Comparison of ENCODE assay signal across 8 mouse cellular contexts in genomic region chr3:107630682-107631522, GRCm38 (mm10). TPM values are rescaled to one million over a fixed set of nuclear protein-coding genes. Genes with fewer than 3 reads are reported as not detected.
DNase-seq lines count a peak whose midpoint lies in the region; ATAC-seq and TF ChIP-seq lines count a peak whose summit lies in the region.

TSS of gene Gm10961 (plus strand) at chr3:107631322.

- TF ChIP-seq POLR2A in olfactory bulb, adult 2 months (IDR thresholded peaks at IDR 0.05; ENCODE audit: insufficient read depth, low read depth, low read length), result no peak

- H3K4me2 ChIP-seq in embryonic facial prominence, embryonic 12.5 days (replicated peaks), result peak within 1 kb of the TSS; percentile 68
- H3K4me2 ChIP-seq in heart, embryonic 15.5 days, result peak within 1 kb of the TSS; percentile 81
- H3K4me2 ChIP-seq in liver, embryonic 16.5 days (ENCODE audit: low read depth, low read length), result peak within 1 kb of the TSS; percentile 88

- no peak for TF ChIP-seq CTCF in olfactory bulb, adult 2 months (IDR thresholded peaks at IDR 0.05; ENCODE audit: insufficient read depth, low read depth, low read length)

- H3K4me3 ChIP-seq in embryonic facial prominence, embryonic 12.5 days, result peak within 1 kb of the TSS; percentile 81
- peak within 1 kb of the TSS; percentile 83 for H3K4me3 ChIP-seq in heart, embryonic 15.5 days
- peak within 1 kb of the TSS; percentile 90 for H3K4me3 ChIP-seq in liver, embryonic 16.5 days (ENCODE audit: low read depth, low read length)
- peak within 1 kb of the TSS; percentile 84 for H3K4me3 ChIP-seq in olfactory bulb, adult 2 months (ENCODE audit: insufficient read depth, low read depth, low read length)

- no peaks in the 10 kb centered on the region for H3K27me3 ChIP-seq in embryonic facial prominence, embryonic 12.5 days
- H3K27me3 ChIP-seq in heart, embryonic 15.5 days, result no peaks in the 10 kb centered on the region
- no peaks in the 10 kb centered on the region for H3K27me3 ChIP-seq in liver, embryonic 16.5 days (ENCODE audit: control insufficient read depth, insufficient read depth, low read depth, low read length)

- H3K9me3 ChIP-seq in embryonic facial prominence, embryonic 12.5 days, result no peaks in the 10 kb centered on the region
- H3K9me3 ChIP-seq in heart, embryonic 15.5 days (replicated peaks), result no peaks in the 10 kb centered on the region
- no peaks in the 10 kb centered on the region for H3K9me3 ChIP-seq in liver, embryonic 16.5 days (replicated peaks; ENCODE audit: control insufficient read depth, low read length)

- H3K36me3 ChIP-seq in embryonic facial prominence, embryonic 12.5 days, result peaks cover 29% of the 10 kb centered on the region
- H3K36me3 ChIP-seq in heart, embryonic 15.5 days, result peaks cover 21% of the 10 kb centered on the region
- peaks cover 4% of the 10 kb centered on the region; the same call in 1 of the 2 replicates for H3K36me3 ChIP-seq in liver, embryonic 16.5 days (ENCODE audit: control insufficient read depth, insufficient read depth)

- peak within 1 kb of the TSS; percentile 93 for H3K27ac ChIP-seq in embryonic facial prominence, embryonic 12.5 days
- peak within 1 kb of the TSS; percentile 92 for H3K27ac ChIP-seq in heart, embryonic 15.5 days
- peak within 1 kb of the TSS; percentile 70 for H3K27ac ChIP-seq in liver, embryonic 16.5 days (ENCODE audit: low read length)
- peak within 1 kb of the TSS; percentile 88 for H3K27ac ChIP-seq in olfactory bulb, adult 2 months (ENCODE audit: insufficient read depth, low read depth, low read length)

- peak; percentile 73 for DNase-seq in cerebellum, adult 9-11 months
- no peak for DNase-seq in cerebellum, adult 8-10 months
- DNase-seq in MEL-GATA-1-ER (ENCODE audit: extremely low read depth, low read depth), result peak; percentile 33
- peak; percentile 76 to 80 for DNase-seq in kidney, postnatal 36 days

- peak within 1 kb of the TSS; percentile 94 for H3K9ac ChIP-seq in embryonic facial prominence, embryonic 12.5 days
- peak within 1 kb of the TSS; percentile 92 for H3K9ac ChIP-seq in heart, embryonic 15.5 days
- peak within 1 kb of the TSS; percentile 94 for H3K9ac ChIP-seq in liver, embryonic 16.5 days (ENCODE audit: low read depth, low read length)

- peak; percentile 85 for ATAC-seq in embryonic facial prominence, embryonic 12.5 days (ENCODE audit: insufficient number of reproducible peaks, insufficient read depth, low FRiP score, low TSS enrichment)
- ATAC-seq in heart, embryonic 15.5 days (replicated peaks; ENCODE audit: insufficient number of reproducible peaks, insufficient read depth, low FRiP score, low read depth), result peak; percentile 77
- peak; percentile 54 for ATAC-seq in liver, embryonic 16.5 days (ENCODE audit: low read depth)

- 1% methylated on average over 48 of the region's 48 CpGs for WGBS in embryonic facial prominence, embryonic 12.5 days
- WGBS in heart, embryonic 15.5 days, result 1% methylated on average over 47 of the region's 48 CpGs
- 2% methylated on average over 47 of the region's 48 CpGs for WGBS in liver, embryonic 16.5 days (ENCODE audit: insufficient replicate concordance)
- WGBS in olfactory bulb, adult 2 months, result under 1% methylated on average over 48 of the region's 48 CpGs

- H3K4me1 ChIP-seq in embryonic facial prominence, embryonic 12.5 days, result peaks cover 10% of the 10 kb centered on the region; the same call in 1 of the 2 replicates
- peaks cover 17% of the 10 kb centered on the region for H3K4me1 ChIP-seq in heart, embryonic 15.5 days (replicated peaks)
- H3K4me1 ChIP-seq in liver, embryonic 16.5 days (ENCODE audit: control insufficient read depth, low read depth, low read length), result peaks cover 3% of the 10 kb centered on the region; the same call in 1 of the 2 replicates
- H3K4me1 ChIP-seq in olfactory bulb, adult 2 months (ENCODE audit: control insufficient read depth, insufficient read depth, low read length), result no peaks in the 10 kb centered on the region

RNA-seq across cellular contexts. Expression of gene Gm10961, which starts in this region (rescaled TPM):
- polyA plus RNA-seq in embryonic facial prominence, embryonic 12.5 days (2016; fragmentation: Nextera tagmentation; extraction: Ambion mirVana), result not detected in 2 replicates
- not detected in 2 replicates for polyA plus RNA-seq in heart, embryonic 15.5 days (2015; fragmentation: Nextera tagmentation; extraction: Ambion mirVana)
- polyA plus RNA-seq in liver, embryonic 16.5 days (2015; fragmentation: Nextera tagmentation; extraction: Ambion mirVana), result not detected in 2 replicates
- polyA plus RNA-seq in olfactory bulb, adult 2 months (2012; ENCODE audit: insufficient read depth, insufficient read length, low replicate concordance, missing spikeins), result not detected in 2 replicates

Comparison
In these comparisons a context has a peak if more than half of its experiments do, and no peak if none do; other contexts are left out.
1. Peak in ATAC-seq, H3K4me3 ChIP-seq, H3K27ac ChIP-seq, H3K9ac ChIP-seq and H3K4me2 ChIP-seq in embryonic facial prominence, embryonic 12.5 days; RNA of the gene not detected or under 1 TPM.
2. Peak in ATAC-seq, H3K4me3 ChIP-seq, H3K27ac ChIP-seq, H3K9ac ChIP-seq and H3K4me2 ChIP-seq in heart, embryonic 15.5 days; RNA of the gene not detected or under 1 TPM.
3. Peak in ATAC-seq, H3K4me3 ChIP-seq, H3K27ac ChIP-seq, H3K9ac ChIP-seq and H3K4me2 ChIP-seq in liver, embryonic 16.5 days; RNA of the gene not detected or under 1 TPM.